Mouse (Mus musculus): ENCODE data around the gene Ackr4. TPM values are rescaled to one million over a fixed set of nuclear protein-coding genes. Genes with fewer than 3 reads are reported as not detected.
A peak's percentile ranks its signal among the peaks of the same experiment; 100 is the strongest.

The Ackr4 gene
- polyA plus RNA-seq (2014; fragmentation: Nextera tagmentation; extraction: Ambion mirVana): 0.33 and 0.35 TPM in 2 replicates

- Histone ChIP-seq H3K27ac (ENCODE audit: low read depth, low read length) (peak within 1 kb of the TSS; percentile 55; the same call in 1 of the 2 replicates), H3K27me3 (replicated peaks; ENCODE audit: control insufficient read depth, insufficient read depth, low read length) (no peaks in the 10 kb centered on the region), H3K4me1 (ENCODE audit: control insufficient read depth, insufficient read depth, low read length) (peaks cover 6% of the 10 kb centered on the region; the same call in 1 of the 2 replicates), H3K9ac (ENCODE audit: low read length) (no peak within 1 kb of the TSS), H3K4me2 (ENCODE audit: low read length) (no peak within 1 kb of the TSS), H3K9me3 (replicated peaks; ENCODE audit: control insufficient read depth, low read length) (no peaks in the 10 kb centered on the region), H3K4me3 (ENCODE audit: low read depth, low read length) (no peak within 1 kb of the TSS), H3K36me3 (ENCODE audit: control insufficient read depth, insufficient read depth, low read length) (no peaks in the 10 kb centered on the region)
- DNase-seq (ENCODE audit: low spot score) (no peak), ATAC-seq (no peak)
- WGBS: 77% methylated on average over 3 of the region's 3 CpGs
Observed at GRCm38 (mm10) chr9:104126833-104127232, at the start of gene Ackr4. Ackr4 (minus strand) TSS chr9:104126933.

DNA sequence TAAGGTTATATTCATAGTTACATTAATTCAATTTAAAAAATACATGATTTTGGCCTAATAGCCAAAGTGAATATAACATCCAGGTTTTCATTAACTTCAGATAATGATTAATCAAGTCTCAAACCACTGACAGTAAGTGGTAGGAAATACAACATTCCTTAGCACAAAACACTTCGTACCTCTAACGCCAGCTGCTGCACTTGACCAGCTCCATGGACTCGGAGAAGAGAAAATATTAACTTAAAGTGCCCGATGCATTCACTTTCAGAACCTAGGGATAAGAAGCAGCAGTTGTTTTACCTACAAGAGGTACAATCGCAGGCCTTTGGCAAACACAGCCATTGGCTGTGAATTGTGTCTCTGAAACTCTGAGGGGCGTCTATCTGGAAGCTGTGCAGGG lies 45.6 kb upstream of the Ackr4 start:
- no peaks in the 10 kb centered on the region for H3K27me3 ChIP-seq (replicated peaks; ENCODE audit: control insufficient read depth, insufficient read depth, low read length)
- no peak overlapping the region for H3K4me3 ChIP-seq (ENCODE audit: low read depth, low read length)
- H3K9me3 ChIP-seq (replicated peaks; ENCODE audit: control insufficient read depth, low read length): no peaks in the 10 kb centered on the region
- no peaks in the 10 kb centered on the region for H3K4me1 ChIP-seq (ENCODE audit: control insufficient read depth, insufficient read depth, low read length)
- DNase-seq (ENCODE audit: low spot score) (no peak), ATAC-seq (no peak)
- peaks cover 76% of the 10 kb centered on the region for H3K36me3 ChIP-seq (ENCODE audit: control insufficient read depth, insufficient read depth, low read length)
- no peak overlapping the region for H3K4me2 ChIP-seq (ENCODE audit: low read length)
- 95% methylated on average over 6 of the region's 6 CpGs for WGBS
- H3K9ac ChIP-seq (ENCODE audit: low read length): no peak overlapping the region
- no peak overlapping the region for H3K27ac ChIP-seq (ENCODE audit: low read depth, low read length)

DNA sequence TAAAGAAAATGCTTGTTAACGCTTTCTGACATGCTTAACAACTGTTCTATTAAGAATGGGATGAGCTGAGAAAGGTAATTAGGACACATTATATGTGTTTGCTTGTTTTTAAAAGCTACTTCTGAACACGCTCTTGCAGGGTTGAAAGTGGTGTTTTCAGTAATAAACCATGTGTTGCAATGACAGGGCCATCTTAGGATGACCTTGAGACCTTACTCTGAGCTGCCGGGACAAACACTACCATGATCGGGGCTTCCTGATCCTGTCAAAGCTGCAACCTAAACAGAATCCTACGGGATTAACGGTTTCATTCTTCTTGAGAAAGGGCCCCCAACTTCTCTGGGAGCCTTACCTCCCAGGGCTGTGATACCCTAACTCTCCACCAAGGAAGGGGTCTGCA lies 44.9 kb upstream of the Ackr4 start:
- WGBS: 95% methylated on average over 6 of the region's 6 CpGs

DNA sequence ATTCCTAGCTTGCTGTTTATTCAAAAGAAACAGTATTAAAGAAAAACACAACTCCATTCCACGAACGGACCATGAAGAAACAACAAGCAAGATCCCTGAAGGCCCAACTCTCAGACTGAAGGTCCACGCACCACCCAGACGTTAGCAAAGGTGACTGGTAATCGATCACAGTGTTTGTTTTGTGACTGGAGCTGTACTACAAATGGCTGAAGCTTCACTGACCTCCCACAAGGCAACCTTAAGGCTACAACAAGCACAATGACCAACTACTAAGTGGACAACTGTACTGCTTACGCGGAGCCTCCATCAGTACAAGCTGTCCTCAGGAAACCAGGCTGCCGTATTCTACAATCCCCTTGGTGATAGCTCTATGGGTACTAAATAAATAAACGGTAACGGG lies 43.3 kb upstream of the Ackr4 start:
- Histone ChIP-seq H3K27me3 (replicated peaks; ENCODE audit: control insufficient read depth, insufficient read depth, low read length) (no peaks in the 10 kb centered on the region), H3K4me1 (ENCODE audit: control insufficient read depth, insufficient read depth, low read length) (no peaks in the 10 kb centered on the region), H3K9ac (ENCODE audit: low read length) (no peak overlapping the region), H3K27ac (ENCODE audit: low read depth, low read length) (no peak overlapping the region), H3K9me3 (replicated peaks; ENCODE audit: control insufficient read depth, low read length) (no peaks in the 10 kb centered on the region), H3K36me3 (ENCODE audit: control insufficient read depth, insufficient read depth, low read length) (peaks cover 74% of the 10 kb centered on the region), H3K4me2 (ENCODE audit: low read length) (no peak overlapping the region), H3K4me3 (ENCODE audit: low read depth, low read length) (no peak overlapping the region)
- no peak for ATAC-seq
- no peak for DNase-seq (ENCODE audit: low spot score)
- 95% methylated on average over 10 of the region's 10 CpGs for WGBS

More for the DNA sequence above, 44.9 kb upstream of the Ackr4 start:
- Histone ChIP-seq H3K36me3 (ENCODE audit: control insufficient read depth, insufficient read depth, low read length) (peaks cover 76% of the 10 kb centered on the region), H3K27me3 (replicated peaks; ENCODE audit: control insufficient read depth, insufficient read depth, low read length) (no peaks in the 10 kb centered on the region), H3K4me3 (ENCODE audit: low read depth, low read length) (no peak overlapping the region), H3K4me1 (ENCODE audit: control insufficient read depth, insufficient read depth, low read length) (no peaks in the 10 kb centered on the region), H3K4me2 (ENCODE audit: low read length) (no peak overlapping the region), H3K27ac (ENCODE audit: low read depth, low read length) (no peak overlapping the region), H3K9me3 (replicated peaks; ENCODE audit: control insufficient read depth, low read length) (no peaks in the 10 kb centered on the region), H3K9ac (ENCODE audit: low read length) (no peak overlapping the region)
- no peak for DNase-seq (ENCODE audit: low spot score)
- no peak for ATAC-seq

GRCm38 (mm10) chr9:104165926-104166325 lies 39.2 kb upstream of the Ackr4 start:
- no peak overlapping the region for H3K4me3 ChIP-seq (ENCODE audit: low read depth, low read length)
- no peak for DNase-seq (ENCODE audit: low spot score)
- peaks cover 82% of the 10 kb centered on the region for H3K36me3 ChIP-seq (ENCODE audit: control insufficient read depth, insufficient read depth, low read length)
- no peak overlapping the region for H3K4me2 ChIP-seq (ENCODE audit: low read length)
- H3K9ac ChIP-seq (ENCODE audit: low read length): no peak overlapping the region
- 90% methylated on average over 5 of the region's 5 CpGs for WGBS
- no peak overlapping the region for H3K27ac ChIP-seq (ENCODE audit: low read depth, low read length)
- H3K9me3 ChIP-seq (replicated peaks; ENCODE audit: control insufficient read depth, low read length): no peaks in the 10 kb centered on the region
- no peaks in the 10 kb centered on the region for H3K4me1 ChIP-seq (ENCODE audit: control insufficient read depth, insufficient read depth, low read length)
- no peaks in the 10 kb centered on the region for H3K27me3 ChIP-seq (replicated peaks; ENCODE audit: control insufficient read depth, insufficient read depth, low read length)
- no peak for ATAC-seq

GRCm38 (mm10) chr9:104164194-104164593 lies 37.5 kb upstream of the Ackr4 start:
- no peak for DNase-seq (ENCODE audit: low spot score)
- H3K4me3 ChIP-seq (ENCODE audit: low read depth, low read length): no peak overlapping the region
- H3K9me3 ChIP-seq (replicated peaks; ENCODE audit: control insufficient read depth, low read length): no peaks in the 10 kb centered on the region
- H3K4me2 ChIP-seq (ENCODE audit: low read length): no peak overlapping the region
- no peaks in the 10 kb centered on the region for H3K4me1 ChIP-seq (ENCODE audit: control insufficient read depth, insufficient read depth, low read length)
- no peak overlapping the region for H3K27ac ChIP-seq (ENCODE audit: low read depth, low read length)
- WGBS: 85% methylated on average over 5 of the region's 5 CpGs
- peaks cover 84% of the 10 kb centered on the region for H3K36me3 ChIP-seq (ENCODE audit: control insufficient read depth, insufficient read depth, low read length)
- no peaks in the 10 kb centered on the region for H3K27me3 ChIP-seq (replicated peaks; ENCODE audit: control insufficient read depth, insufficient read depth, low read length)
- H3K9ac ChIP-seq (ENCODE audit: low read length): no peak overlapping the region
- ATAC-seq: no peak

- no peak for ATAC-seq
- Histone ChIP-seq H3K4me1 (ENCODE audit: control insufficient read depth, insufficient read depth, low read length) (no peaks in the 10 kb centered on the region), H3K4me3 (ENCODE audit: low read depth, low read length) (no peak overlapping the region), H3K27me3 (replicated peaks; ENCODE audit: control insufficient read depth, insufficient read depth, low read length) (no peaks in the 10 kb centered on the region), H3K4me2 (ENCODE audit: low read length) (no peak overlapping the region), H3K27ac (ENCODE audit: low read depth, low read length) (no peak overlapping the region), H3K9ac (ENCODE audit: low read length) (no peak overlapping the region), H3K36me3 (ENCODE audit: control insufficient read depth, insufficient read depth, low read length) (peaks cover 95% of the 10 kb centered on the region), H3K9me3 (replicated peaks; ENCODE audit: control insufficient read depth, low read length) (no peaks in the 10 kb centered on the region)
- DNase-seq (ENCODE audit: low spot score): no peak
- WGBS: 91% methylated on average over 7 of the region's 7 CpGs
Observed at GRCm38 (mm10) chr9:104161117-104161516, 34.4 kb upstream of the Ackr4 start.

DNA sequence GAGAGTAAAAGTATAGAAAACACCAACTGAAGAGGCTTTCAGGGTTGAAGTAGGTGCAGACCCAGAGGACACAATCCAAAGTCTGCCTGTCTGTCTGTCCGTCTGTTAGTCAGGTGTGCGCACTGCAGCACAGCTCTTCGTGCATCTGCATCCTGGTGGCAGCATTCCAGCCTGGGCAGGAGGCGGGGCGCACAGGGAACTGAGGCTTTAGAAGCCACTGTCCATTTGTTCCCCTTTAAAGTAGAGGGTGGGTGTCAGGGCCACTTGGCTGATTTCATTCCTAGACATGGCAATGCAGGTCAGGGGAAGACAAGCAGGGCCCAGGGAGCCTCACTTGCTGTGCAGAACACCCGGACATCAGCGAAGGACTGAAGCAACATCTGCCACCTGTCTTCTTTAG lies 30.6 kb upstream of the Ackr4 start:
- DNase-seq (ENCODE audit: low spot score): no peak
- H3K4me2 ChIP-seq (ENCODE audit: low read length): no peak overlapping the region
- H3K9me3 ChIP-seq (replicated peaks; ENCODE audit: control insufficient read depth, low read length): no peaks in the 10 kb centered on the region
- no peak for ATAC-seq
- H3K9ac ChIP-seq (ENCODE audit: low read length): no peak overlapping the region
- H3K27me3 ChIP-seq (replicated peaks; ENCODE audit: control insufficient read depth, insufficient read depth, low read length): no peaks in the 10 kb centered on the region
- H3K4me1 ChIP-seq (ENCODE audit: control insufficient read depth, insufficient read depth, low read length): no peaks in the 10 kb centered on the region
- peaks cover 91% of the 10 kb centered on the region for H3K36me3 ChIP-seq (ENCODE audit: control insufficient read depth, insufficient read depth, low read length)
- 96% methylated on average over 7 of the region's 7 CpGs for WGBS
- no peak overlapping the region for H3K4me3 ChIP-seq (ENCODE audit: low read depth, low read length)
- H3K27ac ChIP-seq (ENCODE audit: low read depth, low read length): no peak overlapping the region

DNA sequence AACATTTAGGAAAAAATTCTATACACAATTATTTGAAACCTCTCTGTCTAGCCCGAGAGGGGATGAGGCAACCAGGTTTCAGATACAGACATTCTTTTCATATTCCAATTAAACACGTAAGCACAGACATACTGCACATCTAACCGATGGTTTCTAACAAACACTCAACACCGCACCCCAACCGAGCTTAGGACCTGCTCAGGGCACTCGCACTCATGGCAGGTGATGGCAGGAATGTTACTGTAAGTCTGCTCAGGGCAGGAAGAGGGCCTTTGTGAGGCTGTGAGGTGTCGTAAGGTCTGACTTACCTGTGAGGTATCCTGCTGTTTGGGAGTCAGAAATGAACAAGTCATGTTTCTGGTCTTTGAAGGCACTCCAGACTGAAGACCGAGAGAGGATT lies 29.8 kb upstream of the Ackr4 start:
- Histone ChIP-seq H3K4me1 (ENCODE audit: control insufficient read depth, insufficient read depth, low read length) (no peaks in the 10 kb centered on the region), H3K27ac (ENCODE audit: low read depth, low read length) (no peak overlapping the region), H3K4me2 (ENCODE audit: low read length) (no peak overlapping the region), H3K4me3 (ENCODE audit: low read depth, low read length) (no peak overlapping the region), H3K36me3 (ENCODE audit: control insufficient read depth, insufficient read depth, low read length) (peaks cover 91% of the 10 kb centered on the region), H3K9ac (ENCODE audit: low read length) (no peak overlapping the region), H3K9me3 (replicated peaks; ENCODE audit: control insufficient read depth, low read length) (no peaks in the 10 kb centered on the region), H3K27me3 (replicated peaks; ENCODE audit: control insufficient read depth, insufficient read depth, low read length) (no peaks in the 10 kb centered on the region)
- DNase-seq (ENCODE audit: low spot score): no peak
- WGBS: 98% methylated on average over 8 of the region's 8 CpGs
- no peak for ATAC-seq
